Mouse (Mus musculus): ENCODE measurements at regions not wholly inside any gene's neighbourhood (a gene's known extent, or its start where the extent isn't known, plus 50 kb on each side); places are given as distances from the start of the nearest gene placed in this dataset.

DNA sequence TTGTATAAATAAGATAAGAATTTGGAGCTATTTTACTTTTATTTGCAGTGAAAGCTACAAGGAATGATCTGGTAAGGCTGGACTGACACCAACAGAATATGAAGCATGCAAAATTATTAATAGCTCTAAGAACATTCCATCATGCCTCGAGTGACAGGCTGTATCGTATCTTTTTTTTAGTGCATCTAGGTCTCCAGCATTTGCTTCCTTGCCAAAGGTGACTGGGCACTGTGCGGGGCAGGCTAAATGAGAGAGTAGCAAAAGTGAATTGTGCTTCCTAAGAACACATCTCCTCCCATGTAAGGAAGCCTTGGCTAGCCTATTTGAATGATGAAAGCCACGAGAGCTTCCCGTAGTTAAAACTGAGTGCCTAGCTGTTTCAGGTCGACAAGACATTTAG lies 261.5 kb upstream of the Ndst3 start:
- no peak for TF ChIP-seq CTCF (conservative IDR thresholded peaks at IDR 0.05; ENCODE audit: low read length)
- no peak for TF ChIP-seq NANOG (IDR thresholded peaks at IDR 0.05; ENCODE audit: borderline replicate concordance, low read length)
- TF ChIP-seq POU5F1 (IDR thresholded peaks at IDR 0.05; ENCODE audit: borderline replicate concordance, low read length) = no peak
